Mouse (Mus musculus): Measurements from ENCODE around the gene Speer4b. TPM values are rescaled to one million over a fixed set of nuclear protein-coding genes. Genes with fewer than 3 reads are reported as not detected.

Gene Speer4b
- total and polyA plus RNA-seq, 2 experiments from 2014 or later: 0.28 TPM; not detected in 1

DNA sequence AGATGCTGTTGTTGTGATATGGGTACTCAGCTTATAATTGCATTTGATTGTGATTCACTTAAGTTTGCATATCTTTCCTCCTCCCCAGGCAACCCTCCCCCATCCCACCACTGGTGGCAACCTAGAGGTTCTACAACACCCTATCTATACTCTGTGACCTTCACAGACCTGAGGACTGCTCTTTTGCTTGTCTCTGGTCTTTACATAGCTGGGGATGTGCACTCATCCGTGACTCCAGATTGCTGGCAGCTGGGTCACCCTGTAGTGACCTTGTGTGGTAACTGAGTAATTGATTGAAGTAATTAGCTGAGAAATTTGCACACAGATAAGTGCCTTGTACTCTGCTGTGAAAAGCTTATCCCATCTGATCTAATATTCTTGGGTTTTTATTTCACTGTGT is 15.1 kb downstream of the Speer4b start:
- no peak overlapping the region for H3K4me3 ChIP-seq (ENCODE audit: low read depth, low read length)
- WGBS: 56% methylated on average over 1 of the region's 1 CpGs
- H3K4me1 ChIP-seq (ENCODE audit: insufficient read depth, low read length): no peaks in the 10 kb centered on the region
- no peaks in the 10 kb centered on the region for H3K9me3 ChIP-seq (ENCODE audit: low read length)
- no peak for TF ChIP-seq CTCF (IDR thresholded peaks at IDR 0.05)
- no peaks in the 10 kb centered on the region for H3K27me3 ChIP-seq (ENCODE audit: insufficient read depth, low read length)
- DNase-seq (ENCODE audit: low spot score): no peak
- peaks cover 9% of the 10 kb centered on the region; the same call in 1 of the 2 replicates for H3K36me3 ChIP-seq (ENCODE audit: insufficient read depth, low read length)
- no peak for ATAC-seq (ENCODE audit: low FRiP score)
- H3K27ac ChIP-seq (ENCODE audit: low read depth, low read length): no peak overlapping the region
- H3K4me2 ChIP-seq (ENCODE audit: low read depth, low read length, poor library complexity, severe bottlenecking): no peak overlapping the region
- H3K9ac ChIP-seq (replicated peaks; ENCODE audit: low read length, poor library complexity, severe bottlenecking): no peak overlapping the region

DNA sequence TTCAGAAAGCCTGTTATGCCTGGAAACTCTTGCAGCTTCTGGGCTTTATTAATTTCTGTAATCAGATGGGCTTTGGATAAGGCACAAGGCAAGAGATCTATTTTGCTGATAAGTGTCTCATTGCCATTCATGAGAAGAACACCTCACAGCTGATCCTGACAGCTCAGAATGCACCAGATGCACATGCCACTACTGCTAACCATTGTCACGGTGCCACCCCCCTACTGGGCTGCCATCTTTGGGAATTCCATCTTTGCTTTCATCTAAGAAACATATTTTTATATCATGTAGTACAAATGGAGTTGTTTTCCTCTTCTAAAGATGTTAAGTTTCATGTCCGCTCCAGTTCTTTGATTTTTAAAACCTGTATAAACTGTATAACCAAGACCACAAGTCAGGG is 19.5 kb downstream of the Speer4b start:
- Histone ChIP-seq H3K9me3 (ENCODE audit: low read length) (no peaks in the 10 kb centered on the region), H3K27me3 (ENCODE audit: insufficient read depth, low read length) (no peaks in the 10 kb centered on the region), H3K4me1 (ENCODE audit: insufficient read depth, low read length) (no peaks in the 10 kb centered on the region), H3K27ac (ENCODE audit: low read depth, low read length) (no peak overlapping the region; the same call in 1 of the 2 replicates), H3K4me2 (ENCODE audit: low read depth, low read length, poor library complexity, severe bottlenecking) (no peak overlapping the region), H3K36me3 (ENCODE audit: insufficient read depth, low read length) (peaks cover 9% of the 10 kb centered on the region; the same call in 1 of the 2 replicates), H3K9ac (replicated peaks; ENCODE audit: low read length, poor library complexity, severe bottlenecking) (no peak overlapping the region), H3K4me3 (ENCODE audit: low read depth, low read length) (no peak overlapping the region)
- no peak for TF ChIP-seq CTCF (IDR thresholded peaks at IDR 0.05)
- DNase-seq (ENCODE audit: low spot score) (no peak), ATAC-seq (ENCODE audit: low FRiP score) (no peak)
- WGBS: 73% methylated on average over 2 of the region's 2 CpGs

DNA sequence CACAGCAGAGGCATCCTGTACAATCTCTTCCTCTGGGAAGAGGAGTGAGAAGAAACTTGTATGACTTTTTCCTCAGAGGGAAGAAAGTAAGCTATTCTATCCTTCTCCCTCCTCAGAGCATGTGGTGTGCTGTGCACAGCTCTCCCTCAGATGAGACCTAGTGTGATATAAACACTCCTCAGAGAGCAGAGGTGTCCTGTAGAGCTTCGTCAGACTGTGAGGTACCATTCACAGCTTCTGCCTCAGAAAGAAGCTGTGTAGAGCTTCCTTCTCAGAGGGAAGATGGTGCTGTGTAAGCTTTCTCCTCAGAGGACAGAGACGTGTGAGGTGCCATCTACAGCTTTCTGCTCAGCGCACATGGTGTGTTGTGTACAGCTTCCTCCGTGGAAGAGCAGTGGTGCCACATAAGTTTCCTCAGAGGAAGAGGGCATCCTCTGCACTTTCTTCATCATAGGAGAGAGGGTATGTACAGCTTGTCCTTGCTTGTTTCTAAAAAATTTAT is 26.2 kb downstream of the Speer4b start:
- DNase-seq (ENCODE audit: low spot score) (no peak), ATAC-seq (ENCODE audit: low FRiP score) (no peak)
- WGBS: 88% methylated on average over 4 of the region's 4 CpGs
- H3K27me3 ChIP-seq (ENCODE audit: insufficient read depth, low read length): no peaks in the 10 kb centered on the region
- H3K4me1 ChIP-seq (ENCODE audit: insufficient read depth, low read length): no peaks in the 10 kb centered on the region
- H3K4me2 ChIP-seq (ENCODE audit: low read depth, low read length, poor library complexity, severe bottlenecking): no peak overlapping the region
- H3K9me3 ChIP-seq (ENCODE audit: low read length): no peaks in the 10 kb centered on the region
- H3K4me3 ChIP-seq (ENCODE audit: low read depth, low read length): no peak overlapping the region
- peaks cover 5% of the 10 kb centered on the region for H3K36me3 ChIP-seq (ENCODE audit: insufficient read depth, low read length)
- no peak overlapping the region for H3K27ac ChIP-seq (ENCODE audit: low read depth, low read length)
- TF ChIP-seq CTCF (IDR thresholded peaks at IDR 0.05): no peak
- H3K9ac ChIP-seq (replicated peaks; ENCODE audit: low read length, poor library complexity, severe bottlenecking): no peak overlapping the region

DNA sequence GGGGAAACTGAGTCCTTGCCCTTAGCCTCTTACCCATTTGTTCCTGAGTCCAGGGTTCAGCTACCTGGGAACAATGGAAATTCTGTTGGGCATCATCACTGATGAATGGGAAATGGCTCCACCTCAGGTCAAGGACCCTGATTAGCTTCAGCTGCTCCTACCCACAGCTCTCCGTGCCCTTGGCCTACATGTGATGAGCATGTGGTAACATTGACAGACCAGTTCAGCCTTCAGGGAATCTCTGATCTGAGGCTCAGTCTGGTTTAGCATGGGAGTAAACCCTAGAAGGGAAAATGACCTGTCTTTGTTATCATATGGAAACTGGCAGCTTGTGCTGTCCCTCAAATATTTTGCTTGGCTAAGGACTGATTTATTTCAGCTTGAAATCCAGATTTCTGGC is 43.6 kb downstream of the Speer4b start:
- H3K4me1 ChIP-seq (ENCODE audit: insufficient read depth, low read length): no peaks in the 10 kb centered on the region
- no peak for TF ChIP-seq CTCF (IDR thresholded peaks at IDR 0.05)
- ATAC-seq (ENCODE audit: low FRiP score) (no peak), DNase-seq (ENCODE audit: low spot score) (no peak)
- no peak overlapping the region for H3K9ac ChIP-seq (replicated peaks; ENCODE audit: low read length, poor library complexity, severe bottlenecking)
- H3K4me2 ChIP-seq (ENCODE audit: low read depth, low read length, poor library complexity, severe bottlenecking): no peak overlapping the region
- WGBS: 77% methylated on average over 1 of the region's 1 CpGs
- H3K9me3 ChIP-seq (ENCODE audit: low read length): no peaks in the 10 kb centered on the region
- 0 out of 2 replicates have a peak, but pooled peaks cover 3% of the 10 kb centered on the region for H3K36me3 ChIP-seq (ENCODE audit: insufficient read depth, low read length)
- no peak overlapping the region for H3K4me3 ChIP-seq (ENCODE audit: low read depth, low read length)
- no peak overlapping the region for H3K27ac ChIP-seq (ENCODE audit: low read depth, low read length)
- H3K27me3 ChIP-seq (ENCODE audit: insufficient read depth, low read length): no peaks in the 10 kb centered on the region

DNA sequence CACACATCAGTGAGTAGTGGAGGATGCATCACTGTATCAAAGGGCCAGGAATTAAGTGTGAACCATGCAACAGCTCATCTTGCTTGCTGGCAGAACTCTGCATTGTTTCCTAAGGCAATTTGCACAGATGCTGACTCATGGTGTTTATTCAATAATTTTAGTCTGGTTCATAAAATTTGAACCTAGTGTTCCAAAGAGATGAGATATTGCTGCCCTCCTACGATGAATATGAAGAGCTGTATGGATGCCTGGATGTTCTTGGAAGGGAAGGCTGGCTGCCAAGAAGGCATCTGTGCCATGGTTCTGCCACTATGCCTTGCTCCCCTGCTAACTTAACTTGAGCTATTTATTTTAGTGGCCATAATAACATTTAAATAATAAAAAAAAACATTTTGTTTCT is 44.3 kb downstream of the Speer4b start:
- WGBS: 89% methylated on average over 1 of the region's 1 CpGs
- H3K9me3 ChIP-seq (ENCODE audit: low read length): no peaks in the 10 kb centered on the region
- no peak for ATAC-seq (ENCODE audit: low FRiP score)
- no peak for TF ChIP-seq CTCF (IDR thresholded peaks at IDR 0.05)
- no peak overlapping the region for H3K4me2 ChIP-seq (ENCODE audit: low read depth, low read length, poor library complexity, severe bottlenecking)
- no peak overlapping the region for H3K9ac ChIP-seq (replicated peaks; ENCODE audit: low read length, poor library complexity, severe bottlenecking)
- no peak overlapping the region for H3K4me3 ChIP-seq (ENCODE audit: low read depth, low read length)
- no peaks in the 10 kb centered on the region for H3K4me1 ChIP-seq (ENCODE audit: insufficient read depth, low read length)
- no peak overlapping the region for H3K27ac ChIP-seq (ENCODE audit: low read depth, low read length)
- H3K27me3 ChIP-seq (ENCODE audit: insufficient read depth, low read length): no peaks in the 10 kb centered on the region
- H3K36me3 ChIP-seq (ENCODE audit: insufficient read depth, low read length): 0 out of 2 replicates have a peak, but pooled peaks cover 3% of the 10 kb centered on the region
- peak; percentile 34 for DNase-seq (ENCODE audit: low spot score)

DNA sequence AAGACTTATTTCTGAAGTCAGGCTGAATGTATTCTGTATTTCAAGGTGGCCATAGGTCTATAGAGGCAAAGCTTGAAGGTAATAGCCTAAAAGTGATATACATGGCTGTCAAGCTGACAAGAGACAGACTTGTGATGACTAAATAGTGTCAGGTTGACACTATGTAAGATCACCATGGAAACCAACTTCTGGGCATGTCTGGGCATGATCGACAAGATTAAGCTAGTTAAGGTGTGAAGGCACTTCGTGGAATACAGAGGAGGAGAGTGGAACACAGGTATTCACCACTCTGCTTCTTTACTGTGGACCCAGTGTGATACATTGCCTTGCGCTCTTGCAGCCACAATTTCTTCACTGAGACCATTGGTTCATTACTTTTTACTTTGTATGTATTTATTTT is 46.9 kb downstream of the Speer4b start:
- Histone ChIP-seq H3K27ac (ENCODE audit: low read depth, low read length) (no peak overlapping the region), H3K9ac (replicated peaks; ENCODE audit: low read length, poor library complexity, severe bottlenecking) (no peak overlapping the region), H3K4me3 (ENCODE audit: low read depth, low read length) (no peak overlapping the region), H3K9me3 (ENCODE audit: low read length) (no peaks in the 10 kb centered on the region), H3K36me3 (ENCODE audit: insufficient read depth, low read length) (0 out of 2 replicates have a peak, but pooled peaks cover 3% of the 10 kb centered on the region), H3K4me2 (ENCODE audit: low read depth, low read length, poor library complexity, severe bottlenecking) (no peak overlapping the region), H3K27me3 (ENCODE audit: insufficient read depth, low read length) (no peaks in the 10 kb centered on the region), H3K4me1 (ENCODE audit: insufficient read depth, low read length) (no peaks in the 10 kb centered on the region)
- ATAC-seq (ENCODE audit: low FRiP score) (no peak), DNase-seq (ENCODE audit: low spot score) (no peak)
- 70% methylated on average over 3 of the region's 3 CpGs for WGBS
- no peak for TF ChIP-seq CTCF (IDR thresholded peaks at IDR 0.05)

Measured in midbrain, postnatal 0 days (tissue).